Mouse (Mus musculus): ENCODE measurements around the gene Nfatc3. TPM values are rescaled to one million over a fixed set of nuclear protein-coding genes. Genes with fewer than 3 reads are reported as not detected.

The Nfatc3 gene
- polyA plus RNA-seq, 1 experiment, result 78.6 TPM

- Histone ChIP-seq H3K4me3 (ENCODE audit: insufficient read depth, low read length) (no peak overlapping the region), H3K27ac (ENCODE audit: insufficient read depth, low read length) (no peak overlapping the region), H3K4me1 (ENCODE audit: control insufficient read depth, insufficient read depth, low read length) (no peaks in the 10 kb centered on the region)
- no peak for TF ChIP-seq CTCF (IDR thresholded peaks at IDR 0.05; ENCODE audit: borderline replicate concordance, insufficient read depth, low read length)
- TF ChIP-seq POLR2A (IDR thresholded peaks at IDR 0.05; ENCODE audit: low read depth, low read length), result no peak
Measured at GRCm38 (mm10) chr8:106039605-106040004, 19.0 kb upstream of the Nfatc3 start.

GRCm38 (mm10) chr8:106040218-106040617, 18.4 kb upstream of the Nfatc3 start:
- H3K4me1 ChIP-seq (ENCODE audit: control insufficient read depth, insufficient read depth, low read length), result no peaks in the 10 kb centered on the region
- H3K4me3 ChIP-seq (ENCODE audit: insufficient read depth, low read length), result no peak overlapping the region
- no peak overlapping the region for H3K27ac ChIP-seq (ENCODE audit: insufficient read depth, low read length)
- TF ChIP-seq POLR2A (IDR thresholded peaks at IDR 0.05; ENCODE audit: low read depth, low read length), result no peak
- no peak for TF ChIP-seq CTCF (IDR thresholded peaks at IDR 0.05; ENCODE audit: borderline replicate concordance, insufficient read depth, low read length)

GRCm38 (mm10) chr8:106043055-106043454, 15.6 kb upstream of the Nfatc3 start:
- no peak overlapping the region for H3K27ac ChIP-seq (ENCODE audit: insufficient read depth, low read length)
- TF ChIP-seq CTCF (IDR thresholded peaks at IDR 0.05; ENCODE audit: borderline replicate concordance, insufficient read depth, low read length), result no peak
- no peak for TF ChIP-seq POLR2A (IDR thresholded peaks at IDR 0.05; ENCODE audit: low read depth, low read length)
- H3K4me3 ChIP-seq (ENCODE audit: insufficient read depth, low read length), result no peak overlapping the region
- no peaks in the 10 kb centered on the region for H3K4me1 ChIP-seq (ENCODE audit: control insufficient read depth, insufficient read depth, low read length)

GRCm38 (mm10) chr8:106044151-106044550, 14.5 kb upstream of the Nfatc3 start:
- Histone ChIP-seq H3K27ac (ENCODE audit: insufficient read depth, low read length) (no peak overlapping the region), H3K4me1 (ENCODE audit: control insufficient read depth, insufficient read depth, low read length) (no peaks in the 10 kb centered on the region), H3K4me3 (ENCODE audit: insufficient read depth, low read length) (no peak overlapping the region)
- TF ChIP-seq POLR2A (IDR thresholded peaks at IDR 0.05; ENCODE audit: low read depth, low read length), result no peak

GRCm38 (mm10) chr8:106046872-106047559, 11.6 kb upstream of the Nfatc3 start:
- H3K27ac ChIP-seq (ENCODE audit: insufficient read depth, low read length), result no peak overlapping the region
- no peak overlapping the region for H3K4me3 ChIP-seq (ENCODE audit: insufficient read depth, low read length)
- H3K4me1 ChIP-seq (ENCODE audit: control insufficient read depth, insufficient read depth, low read length), result no peaks in the 10 kb centered on the region
- TF ChIP-seq CTCF (IDR thresholded peaks at IDR 0.05; ENCODE audit: borderline replicate concordance, insufficient read depth, low read length) (no peak), POLR2A (IDR thresholded peaks at IDR 0.05; ENCODE audit: low read depth, low read length) (no peak)

- no peak overlapping the region for H3K27ac ChIP-seq (ENCODE audit: insufficient read depth, low read length)
- no peak overlapping the region for H3K4me3 ChIP-seq (ENCODE audit: insufficient read depth, low read length)
- TF ChIP-seq POLR2A (IDR thresholded peaks at IDR 0.05; ENCODE audit: low read depth, low read length) (no peak), CTCF (IDR thresholded peaks at IDR 0.05; ENCODE audit: borderline replicate concordance, insufficient read depth, low read length) (no peak)
- H3K4me1 ChIP-seq (ENCODE audit: control insufficient read depth, insufficient read depth, low read length), result no peaks in the 10 kb centered on the region
Measured at GRCm38 (mm10) chr8:106047854-106048630, 10.6 kb upstream of the Nfatc3 start.

GRCm38 (mm10) chr8:106049840-106050239, 8.8 kb upstream of the Nfatc3 start:
- Histone ChIP-seq H3K4me1 (ENCODE audit: control insufficient read depth, insufficient read depth, low read length) (no peaks in the 10 kb centered on the region), H3K4me3 (ENCODE audit: insufficient read depth, low read length) (no peak overlapping the region), H3K27ac (ENCODE audit: insufficient read depth, low read length) (no peak overlapping the region)
- TF ChIP-seq CTCF (IDR thresholded peaks at IDR 0.05; ENCODE audit: borderline replicate concordance, insufficient read depth, low read length) (no peak), POLR2A (IDR thresholded peaks at IDR 0.05; ENCODE audit: low read depth, low read length) (no peak)

- H3K27ac ChIP-seq (ENCODE audit: insufficient read depth, low read length), result no peak overlapping the region
- H3K4me1 ChIP-seq (ENCODE audit: control insufficient read depth, insufficient read depth, low read length), result no peaks in the 10 kb centered on the region
- no peak for TF ChIP-seq CTCF (IDR thresholded peaks at IDR 0.05; ENCODE audit: borderline replicate concordance, insufficient read depth, low read length)
- no peak for TF ChIP-seq POLR2A (IDR thresholded peaks at IDR 0.05; ENCODE audit: low read depth, low read length)
- no peak overlapping the region for H3K4me3 ChIP-seq (ENCODE audit: insufficient read depth, low read length)
Measured at GRCm38 (mm10) chr8:106051068-106051467, 7.6 kb upstream of the Nfatc3 start.

- H3K4me3 ChIP-seq (ENCODE audit: insufficient read depth, low read length), result no peak overlapping the region
- H3K27ac ChIP-seq (ENCODE audit: insufficient read depth, low read length), result no peak overlapping the region
- TF ChIP-seq CTCF (IDR thresholded peaks at IDR 0.05; ENCODE audit: borderline replicate concordance, insufficient read depth, low read length) (no peak), POLR2A (IDR thresholded peaks at IDR 0.05; ENCODE audit: low read depth, low read length) (no peak)
- H3K4me1 ChIP-seq (ENCODE audit: control insufficient read depth, insufficient read depth, low read length), result no peaks in the 10 kb centered on the region
Measured at GRCm38 (mm10) chr8:106052510-106053089, 6.0 kb upstream of the Nfatc3 start.

Data from embryonic fibroblast, embryonic 13.5 days (primary cell).